Mouse (Mus musculus): ENCODE results near the gene Ltc4s. TPM values are rescaled to one million over a fixed set of nuclear protein-coding genes. Genes with fewer than 3 reads are reported as not detected.

The Ltc4s gene
- 0.77 and 0.83 TPM in 2 replicates for polyA plus RNA-seq (2012; rRNA removed)

GRCm38 (mm10) chr11:50238324-50238723, at the start of gene Ltc4s:
Ltc4s (minus strand) TSS chr11:50238616.

GRCm38 (mm10) chr11:50210505-50211151, 27.8 kb downstream of the Ltc4s start, which contains the start of the genes Sqstm1 and Mgat4b:
Sqstm1 (minus strand) TSS chr11:50210827.
Mgat4b (plus strand) TSS chr11:50210890.

Other genes starting within 250 kb of the Ltc4s start
- gene Rnf130, start 213.3 kb downstream of the Ltc4s start, polyA plus RNA-seq (2012; rRNA removed): 35.9 and 36.9 TPM in 2 replicates
- gene Tbc1d9b, start 107.2 kb downstream of the Ltc4s start, polyA plus RNA-seq (2012; rRNA removed): 10.8 and 12.4 TPM in 2 replicates
- 5.2 and 5.5 TPM in 2 replicates for gene Mrnip, start 64.2 kb downstream of the Ltc4s start, polyA plus RNA-seq (2012; rRNA removed)
- gene Sqstm1, start 27.8 kb downstream of the Ltc4s start, polyA plus RNA-seq (2012; rRNA removed): 72.2 and 84.8 TPM in 2 replicates
- 12.1 and 13.6 TPM in 2 replicates for gene Mgat4b, start 27.7 kb downstream of the Ltc4s start, polyA plus RNA-seq (2012; rRNA removed)
- 3.8 and 4.6 TPM in 2 replicates for gene Maml1, start 53.7 kb upstream of the Ltc4s start, polyA plus RNA-seq (2012; rRNA removed)
- 93.6 and 103 TPM in 2 replicates for gene Canx, start 87.1 kb upstream of the Ltc4s start, polyA plus RNA-seq (2012; rRNA removed)
- gene Cby3, start 115.8 kb upstream of the Ltc4s start, polyA plus RNA-seq (2012; rRNA removed): 0.16 and 0.18 TPM in 2 replicates
- 141 and 147 TPM in 2 replicates for gene Hnrnph1, start 138.4 kb upstream of the Ltc4s start, polyA plus RNA-seq (2012; rRNA removed)
- gene Rufy1, start 192.5 kb upstream of the Ltc4s start, polyA plus RNA-seq (2012; rRNA removed): 6.8 and 7.1 TPM in 2 replicates

Data from liver, embryonic 18 days (tissue).